8 mouse cellular contexts compared by ENCODE assay signal in the genomic region with DNA sequence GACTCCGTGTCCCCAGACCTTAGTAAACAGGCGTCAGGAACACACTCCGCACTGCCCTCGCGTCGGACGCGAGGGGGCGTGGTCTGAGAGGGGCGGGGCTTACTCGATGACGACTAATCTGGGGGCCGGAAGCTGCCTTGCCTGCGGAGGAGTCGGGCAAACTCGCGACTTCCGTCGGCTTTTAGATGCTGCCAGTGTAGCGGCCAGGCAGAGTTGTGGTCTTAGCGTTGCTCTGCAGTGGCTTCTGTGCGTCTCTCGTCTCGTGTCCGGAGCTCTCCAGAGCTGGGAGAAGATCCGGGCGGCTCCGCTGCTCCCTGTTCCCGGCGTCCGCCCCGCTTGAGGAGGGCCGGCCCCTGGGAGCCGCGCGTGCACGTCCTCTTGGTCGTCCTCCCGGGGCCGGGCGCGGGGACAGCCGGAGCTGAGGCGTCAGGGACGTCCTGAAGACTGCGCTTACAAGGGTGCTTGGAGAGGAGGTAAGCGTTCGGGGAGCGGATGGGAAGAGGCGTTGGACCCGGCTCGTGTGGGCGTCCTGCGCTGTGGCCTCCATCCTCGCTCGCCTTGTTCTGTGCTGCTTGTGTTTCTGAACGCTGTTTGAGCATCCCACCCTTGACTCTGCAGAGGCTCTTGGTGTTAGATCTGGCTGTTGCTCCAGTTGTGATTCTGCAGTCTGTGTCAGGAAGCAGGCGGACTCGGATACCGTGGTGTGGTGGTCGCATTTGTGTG. TPM values are rescaled to one million over a fixed set of nuclear protein-coding genes. Genes with fewer than 3 reads are reported as not detected.
A peak's percentile ranks its signal among the peaks of the same experiment; 100 is the strongest.
DNase-seq lines count a peak whose midpoint lies in the region; ATAC-seq and TF ChIP-seq lines count a peak whose summit lies in the region.

A gene (plus strand): TSS at position 181 of the 723 bp plus-strand sequence.

- peaks cover 28% of the 10 kb centered on the region for H3K79me2 ChIP-seq in CH12.LX (replicated peaks; ENCODE audit: control insufficient read depth, extremely low read depth, insufficient read depth, poor library complexity, severe bottlenecking)

- H3K4me2 ChIP-seq in CH12.LX (ENCODE audit: insufficient read depth, low read depth, poor library complexity, severe bottlenecking), result peak within 1 kb of the TSS; percentile 88
- peak within 1 kb of the TSS; percentile 78 for H3K4me2 ChIP-seq in forebrain, embryonic 11.5 days (ENCODE audit: low read depth, low read length, severe bottlenecking)
- H3K4me2 ChIP-seq in heart, embryonic 16.5 days (ENCODE audit: low read depth, low read length), result peak within 1 kb of the TSS; percentile 94
- H3K4me2 ChIP-seq in liver, embryonic 15.5 days, result peak within 1 kb of the TSS; percentile 81
- H3K4me2 ChIP-seq in neural tube, embryonic 12.5 days (replicated peaks), result peak within 1 kb of the TSS; percentile 70

- ATAC-seq in forebrain, embryonic 11.5 days (replicated peaks; ENCODE audit: low FRiP score), result peak; percentile 98
- peak; percentile 99 for ATAC-seq in heart, embryonic 16.5 days (replicated peaks; ENCODE audit: extremely low read depth, insufficient read depth, low FRiP score)
- peak; percentile 97 for ATAC-seq in liver, embryonic 15.5 days (ENCODE audit: insufficient read depth)
- peak; percentile 99 for ATAC-seq in neural tube, embryonic 12.5 days (ENCODE audit: low FRiP score, low read depth)

- WGBS in forebrain, embryonic 11.5 days, result under 1% methylated on average over 61 of the region's 61 CpGs
- WGBS in heart, embryonic 16.5 days, result under 1% methylated on average over 61 of the region's 61 CpGs
- under 1% methylated on average over 61 of the region's 61 CpGs for WGBS in liver, embryonic 15.5 days (ENCODE audit: insufficient replicate concordance)
- WGBS in neural tube, embryonic 12.5 days, result under 1% methylated on average over 61 of the region's 61 CpGs

- in situ Hi-C loops in CH12.LX (cut with MboI; ENCODE audit: low pct_ligation_motif_present, low pct_unique_long_range_greater_than_20kb, low sequenced_read_pairs), result no loop called here

- H3K27me3 ChIP-seq in CH12.LX (replicated peaks), result peaks cover 26% of the 10 kb centered on the region
- no peaks in the 10 kb centered on the region for H3K27me3 ChIP-seq in forebrain, embryonic 11.5 days (ENCODE audit: control insufficient read depth, insufficient read depth, low read length)
- no peaks in the 10 kb centered on the region; the same call in 1 of the 2 replicates for H3K27me3 ChIP-seq in heart, embryonic 16.5 days (ENCODE audit: control insufficient read depth, insufficient read depth, low read length)
- peaks cover 11% of the 10 kb centered on the region; the same call in 1 of the 2 replicates for H3K27me3 ChIP-seq in liver, embryonic 15.5 days
- H3K27me3 ChIP-seq in neural tube, embryonic 12.5 days (replicated peaks), result no peaks in the 10 kb centered on the region

- H3K4me1 ChIP-seq in CH12.LX (ENCODE audit: control insufficient read depth in 1 of 2, insufficient read depth in 2 of 2), result peaks cover 0 to 16% of the 10 kb centered on the region in 2 experiments; a peak in 2 of 4 replicates
- H3K4me1 ChIP-seq in forebrain, embryonic 11.5 days (replicated peaks; ENCODE audit: control insufficient read depth, insufficient read depth, low read length), result peaks cover 2% of the 10 kb centered on the region; the same call in 1 of the 2 replicates
- H3K4me1 ChIP-seq in heart, embryonic 16.5 days (ENCODE audit: control insufficient read depth, insufficient read depth, low read length), result peaks cover 19% of the 10 kb centered on the region
- peaks cover 23% of the 10 kb centered on the region for H3K4me1 ChIP-seq in liver, embryonic 15.5 days (replicated peaks)
- H3K4me1 ChIP-seq in neural tube, embryonic 12.5 days, result peaks cover 11% of the 10 kb centered on the region

- no peak within 1 kb of the TSS for H3K27ac ChIP-seq in CH12.LX (ENCODE audit: insufficient read depth, low read depth)
- peak within 1 kb of the TSS; percentile 47; the same call in 1 of the 2 replicates for H3K27ac ChIP-seq in forebrain, embryonic 11.5 days (ENCODE audit: low read depth, low read length)
- peak within 1 kb of the TSS; percentile 82 for H3K27ac ChIP-seq in heart, embryonic 16.5 days (ENCODE audit: low read length)
- peak within 1 kb of the TSS; percentile 87 for H3K27ac ChIP-seq in liver, embryonic 15.5 days (replicated peaks)
- H3K27ac ChIP-seq in neural tube, embryonic 12.5 days, result peak within 1 kb of the TSS; percentile 66

- peak; percentile 94 for TF ChIP-seq POLR2A in CH12.LX (IDR thresholded peaks at IDR 0.05; ENCODE audit: low read depth, low read length)

- H3K36me3 ChIP-seq in CH12.LX (replicated peaks in 1 of 2; ENCODE audit: control insufficient read depth in 1 of 2, insufficient read depth in 1 of 2, low read length in 1 of 2), result no peaks in the 10 kb centered on the region
- H3K36me3 ChIP-seq in forebrain, embryonic 11.5 days (ENCODE audit: control insufficient read depth, insufficient read depth, low read length), result no peaks in the 10 kb centered on the region
- no peaks in the 10 kb centered on the region for H3K36me3 ChIP-seq in heart, embryonic 16.5 days (ENCODE audit: control insufficient read depth, insufficient read depth)
- H3K36me3 ChIP-seq in liver, embryonic 15.5 days (replicated peaks), result no peaks in the 10 kb centered on the region; the same call in 1 of the 2 replicates
- H3K36me3 ChIP-seq in neural tube, embryonic 12.5 days, result no peaks in the 10 kb centered on the region

- dilution Hi-C loops in CH12.LX (cut with MboI; ENCODE audit: extremely low pct_ligation_motif_present, extremely low pct_unique_long_range_greater_than_20kb, low sequenced_read_pairs), result no loop called here

- H3K4me3 ChIP-seq in CH12.LX (replicated peaks in 1 of 3; ENCODE audit: low read depth in 2 of 3, low read length in 2 of 3, poor library complexity in 1 of 3), result peak within 1 kb of the TSS; percentile 81 to 95 (median 92)
- H3K4me3 ChIP-seq in forebrain, embryonic 11.5 days (ENCODE audit: low read depth, low read length), result peak within 1 kb of the TSS; percentile 98
- peak within 1 kb of the TSS; percentile 88 for H3K4me3 ChIP-seq in heart, embryonic 16.5 days (ENCODE audit: low read length)
- peak within 1 kb of the TSS; percentile 92 for H3K4me3 ChIP-seq in liver, embryonic 15.5 days (replicated peaks)
- H3K4me3 ChIP-seq in neural tube, embryonic 12.5 days, result peak within 1 kb of the TSS; percentile 94

- no peak for TF ChIP-seq CTCF in CH12.LX (conservative IDR thresholded peaks at IDR 0.05 in 1 of 2, IDR thresholded peaks at IDR 0.05 in 1 of 2; ENCODE audit: low read depth in 2 of 2, low read length in 2 of 2)

- H3K9me3 ChIP-seq in CH12.LX (replicated peaks; ENCODE audit: low read length), result no peaks in the 10 kb centered on the region
- H3K9me3 ChIP-seq in forebrain, embryonic 11.5 days (ENCODE audit: control insufficient read depth, low read length), result no peaks in the 10 kb centered on the region
- H3K9me3 ChIP-seq in heart, embryonic 16.5 days (replicated peaks; ENCODE audit: control insufficient read depth, low read length), result no peaks in the 10 kb centered on the region
- no peaks in the 10 kb centered on the region for H3K9me3 ChIP-seq in liver, embryonic 15.5 days (replicated peaks)
- H3K9me3 ChIP-seq in neural tube, embryonic 12.5 days, result no peaks in the 10 kb centered on the region

- TF ChIP-seq RAD21 in CH12.LX (IDR thresholded peaks at IDR 0.05; ENCODE audit: low read depth, low read length), result no peak

- TF ChIP-seq EP300 in CH12.LX (IDR thresholded peaks at IDR 0.05; ENCODE audit: low read length), result no peak

- H3K9ac ChIP-seq in CH12.LX (ENCODE audit: insufficient read depth, low read depth), result peak within 1 kb of the TSS; percentile 91
- peak within 1 kb of the TSS; percentile 89 for H3K9ac ChIP-seq in forebrain, embryonic 11.5 days (ENCODE audit: low read length)
- H3K9ac ChIP-seq in heart, embryonic 16.5 days (ENCODE audit: low read length), result peak within 1 kb of the TSS; percentile 84
- H3K9ac ChIP-seq in liver, embryonic 15.5 days, result peak within 1 kb of the TSS; percentile 81
- H3K9ac ChIP-seq in neural tube, embryonic 12.5 days, result peak within 1 kb of the TSS; percentile 88

- DNase-seq in CH12.LX (ENCODE audit: extremely low read depth), result peak; percentile 93
- DNase-seq in c-Kit-positive CD71-positive TER-119-negative erythroid progenitor cells, embryonic 14.5 days (ENCODE audit: low read depth), result peak; percentile 91
- peak; percentile 98 for DNase-seq in forebrain, embryonic 11.5 days (ENCODE audit: low spot score)
- DNase-seq in kidney, postnatal 36 days, result peak; percentile 94 to 97
- peak; percentile 91 for DNase-seq in telencephalon, adult 2 months (ENCODE audit: low read depth, low spot score)

TF ChIP-seq in CH12.LX, 34 proteins besides CTCF, POLR2A, EP300 and RAD21 (continues in another document):
- TF ChIP-seq TCF12 (IDR thresholded peaks at IDR 0.05; ENCODE audit: low read depth, low read length), result peak; percentile 78; the same call in 1 of the 2 replicates
- TF ChIP-seq MAFK (IDR thresholded peaks at IDR 0.05; ENCODE audit: insufficient replicate concordance, low read length), result no peak
- peak; percentile 94 for TF ChIP-seq ZMIZ1 (IDR thresholded peaks at IDR 0.05; ENCODE audit: low read depth, low read length)
- TF ChIP-seq PAX5 (IDR thresholded peaks at IDR 0.05; ENCODE audit: low read length), result no peak
- no peak for TF ChIP-seq SMC3 (IDR thresholded peaks at IDR 0.05; ENCODE audit: low read depth, low read length)
- TF ChIP-seq JUND (conservative IDR thresholded peaks at IDR 0.05; ENCODE audit: low read depth, low read length), result no peak
- TF ChIP-seq POLR2AphosphoS2 (IDR thresholded peaks at IDR 0.05; ENCODE audit: low read depth, low read length), result peak; percentile 80; the same call in 1 of the 2 replicates
- TF ChIP-seq MYC (IDR thresholded peaks at IDR 0.05; ENCODE audit: low read depth, low read length), result peak; percentile 54; the same call in 1 of the 2 replicates
- TF ChIP-seq RCOR1 (conservative IDR thresholded peaks at IDR 0.05; ENCODE audit: low read depth, low read length), result no peak
- no peak for TF ChIP-seq CHD2 (IDR thresholded peaks at IDR 0.05; ENCODE audit: low read length)
- peak; percentile 51; the same call in 1 of the 2 replicates for TF ChIP-seq MAX (IDR thresholded peaks at IDR 0.05; ENCODE audit: low read length)
- TF ChIP-seq ELF1 (IDR thresholded peaks at IDR 0.05; ENCODE audit: low read depth, low read length), result peak; percentile 97
- TF ChIP-seq USF2 (conservative IDR thresholded peaks at IDR 0.05; ENCODE audit: low read depth, low read length), result no peak
- TF ChIP-seq BHLHE40 (IDR thresholded peaks at IDR 0.05; ENCODE audit: low read depth, low read length), result 0 out of 2 replicates have a peak, but pooled peaks have one; percentile 44

RNA-seq across cellular contexts. Expression of the gene that starts here (rescaled TPM):
- total RNA-seq in CH12.LX (2012; rRNA removed), result 18.8 and 19.3 TPM in 2 replicates
- total RNA-seq in CH12.LX (2014; rRNA removed), result 15.7 and 17.7 TPM in 2 replicates
- 38.5 and 39.8 TPM in 2 replicates for polyA plus RNA-seq in CH12.LX (2012; ENCODE audit: insufficient read length, low read depth)
- 35.3 and 40.6 TPM in 2 replicates for polyA plus RNA-seq in forebrain, embryonic 11.5 days (2014; fragmentation: Nextera tagmentation; extraction: Ambion mirVana)
- polyA plus RNA-seq in heart, embryonic 16.5 days (2015; fragmentation: Nextera tagmentation; extraction: Ambion mirVana), result 19.8 and 23.2 TPM in 2 replicates
- 11.9 TPM in 2 replicates for polyA plus RNA-seq in liver, embryonic 15.5 days (2015; fragmentation: Nextera tagmentation; extraction: Ambion mirVana)
- 42.5 and 46.2 TPM in 2 replicates for polyA plus RNA-seq in neural tube, embryonic 12.5 days (2016; fragmentation: Nextera tagmentation; extraction: Ambion mirVana)
